Mouse (Mus musculus) hindbrain, embryonic 13.5 days (tissue): ENCODE results near the gene Atp5b. TPM values are rescaled to one million over a fixed set of nuclear protein-coding genes. Genes with fewer than 3 reads are reported as not detected.
A peak's percentile ranks its signal among the peaks of the same experiment; 100 is the strongest.

ENCODE experiments used
- ATAC-seq: fragments of 200-750 bp; cut with Nextera tagmentation; 2 replicates; pipeline ENCODE4 v1.8.0; 2017; ENCODE audit warnings: moderate TSS enrichment; ENCODE audit not compliant: low FRiP score
- H3K27ac ChIP-seq: fragments of 300-500 bp; sonication (generic); 2 replicates; pipeline ENCODE4 v1.5.1; 2015; ENCODE audit warnings: inconsistent platforms, mild to moderate bottlenecking, moderate library complexity
- H3K27me3 ChIP-seq: fragments of 300-500 bp; sonication (generic); 2 replicates; pipeline ENCODE4 v1.6.1; 2015; ENCODE audit warnings: mild to moderate bottlenecking, inconsistent platforms
- H3K36me3 ChIP-seq: fragments of 300-500 bp; sonication (generic); 2 replicates; pipeline ENCODE4 v1.6.1; 2015; ENCODE audit warnings: mild to moderate bottlenecking, inconsistent platforms
- H3K4me1 ChIP-seq: fragments of 300-500 bp; sonication (generic); replicated peaks from 2 replicates; pipeline ENCODE4 v1.6.1; 2015; ENCODE audit warnings: inconsistent platforms
- H3K4me2 ChIP-seq: fragments of 300-500 bp; sonication (generic); 2 replicates; pipeline ENCODE4 v1.6.1; 2015; ENCODE audit warnings: inconsistent platforms, mild to moderate bottlenecking, moderate library complexity
- H3K4me3 ChIP-seq: fragments of 300-500 bp; sonication (generic); 2 replicates; pipeline ENCODE4 v1.5.1; 2015; ENCODE audit warnings: mild to moderate bottlenecking, inconsistent platforms
- H3K9ac ChIP-seq: fragments of 300-500 bp; sonication (generic); 2 replicates; pipeline ENCODE4 v1.6.1; 2015; ENCODE audit warnings: mild to moderate bottlenecking, inconsistent platforms
- H3K9me3 ChIP-seq: fragments of 300-500 bp; sonication (generic); 2 replicates; pipeline ENCODE4 v1.6.1; 2016; ENCODE audit warnings: inconsistent platforms
- WGBS: fragments of 180-500 bp; shearing (Covaris S2); methylation state at CpG from one replicate; pipeline ENCODE4 v1.1.7; 2015; 5-methylcytosine and 5-hydroxymethylcytosine counted together
- polyA plus RNA-seq: library from polyadenylated mRNA; unstranded; fragments of >200 nt; fragmentation: Nextera tagmentation; extraction: Ambion mirVana; gene quantifications from 2 replicates; pipeline ENCODE4 v1.2.1, GENCODE M21; 2015

Atp5b gene
- 2,105 and 2,130 TPM in 2 replicates for polyA plus RNA-seq

DNA sequence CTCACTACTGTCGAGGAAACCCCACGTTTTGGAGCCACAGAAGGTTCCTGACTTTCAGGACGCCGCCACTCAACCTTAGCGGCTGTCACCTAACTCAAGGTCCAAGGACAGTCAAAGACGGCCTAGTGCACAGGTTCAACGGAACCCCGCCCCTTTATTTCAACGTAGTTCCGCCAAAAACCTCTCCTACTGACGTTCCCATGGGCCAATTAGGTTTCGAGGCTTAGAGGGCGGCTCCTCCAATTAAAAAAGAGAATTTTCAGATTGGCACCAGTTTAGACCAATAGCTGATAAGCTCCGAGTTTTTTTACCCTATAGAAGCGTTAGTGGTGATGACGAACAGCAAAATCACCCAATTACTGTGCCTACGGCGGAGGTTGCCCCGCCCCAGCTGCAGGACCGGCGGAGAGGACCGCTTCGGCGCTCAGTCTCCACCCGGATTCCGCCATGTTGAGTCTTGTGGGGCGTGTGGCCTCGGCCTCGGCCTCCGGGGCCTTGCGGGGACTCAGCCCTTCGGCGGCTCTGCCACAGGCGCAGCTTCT, at the start of gene Atp5b:
Gene Atp5b (plus strand): TSS at position 394 of the 542 bp plus-strand sequence.
- peaks cover 35% of the 10 kb centered on the region for H3K36me3 ChIP-seq
- H3K4me3 ChIP-seq = peak within 1 kb of the TSS; percentile 95
- no peaks in the 10 kb centered on the region for H3K27me3 ChIP-seq
- H3K4me1 ChIP-seq = peaks cover 30% of the 10 kb centered on the region
- no peaks in the 10 kb centered on the region for H3K9me3 ChIP-seq
- peak within 1 kb of the TSS; percentile 93 for H3K27ac ChIP-seq
- peak within 1 kb of the TSS; percentile 99 for H3K9ac ChIP-seq
- peak; percentile 99 for ATAC-seq
- peak within 1 kb of the TSS; percentile 95 for H3K4me2 ChIP-seq
- WGBS = under 1% methylated on average over 34 of the region's 34 CpGs

DNA sequence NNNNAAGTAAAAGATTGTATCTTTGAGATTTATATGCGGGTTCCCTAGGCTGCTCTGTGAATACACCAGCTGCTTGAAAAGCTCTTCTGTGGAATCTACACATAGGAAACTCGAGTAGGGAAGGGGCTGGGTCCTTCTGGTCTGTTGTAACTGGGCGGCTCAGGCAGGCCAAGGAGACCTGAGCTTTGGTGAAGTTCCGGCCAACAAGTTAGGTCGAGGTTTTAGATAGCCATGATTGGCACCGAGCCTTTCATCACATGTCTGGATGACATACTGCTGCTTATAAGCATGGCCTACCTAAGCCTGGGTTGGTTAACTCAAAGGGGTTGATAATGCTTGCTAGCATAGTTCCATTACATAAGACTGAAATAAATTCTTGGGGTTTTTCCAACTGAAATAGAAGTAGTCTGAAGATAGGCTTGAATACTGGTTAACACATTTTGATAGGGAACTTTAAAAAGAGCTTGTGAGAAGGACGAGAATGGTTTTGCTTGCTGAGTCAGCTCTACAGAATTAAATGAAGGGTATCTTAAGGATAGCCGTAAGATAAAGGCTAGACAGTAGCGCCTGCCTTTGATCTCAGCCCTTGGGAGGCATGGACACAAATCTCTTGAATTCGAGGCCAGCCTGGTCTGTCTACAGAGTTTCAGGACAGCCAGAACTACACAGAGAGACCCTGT, 46.2 kb upstream of the Atp5b start:
- H3K4me2 ChIP-seq = peak overlapping the region; percentile 95
- peak overlapping the region; percentile 97; the same call in 1 of the 2 replicates for H3K27ac ChIP-seq
- WGBS = 8% methylated on average over 10 of the region's 10 CpGs
- H3K27me3 ChIP-seq = no peaks in the 10 kb centered on the region
- peak overlapping the region; percentile 95 for H3K4me3 ChIP-seq
- peak overlapping the region; percentile 99 for H3K9ac ChIP-seq
- no peaks in the 10 kb centered on the region for H3K9me3 ChIP-seq
- no peak for ATAC-seq
- peaks cover 46% of the 10 kb centered on the region for H3K4me1 ChIP-seq
- peaks cover 37% of the 10 kb centered on the region for H3K36me3 ChIP-seq

DNA sequence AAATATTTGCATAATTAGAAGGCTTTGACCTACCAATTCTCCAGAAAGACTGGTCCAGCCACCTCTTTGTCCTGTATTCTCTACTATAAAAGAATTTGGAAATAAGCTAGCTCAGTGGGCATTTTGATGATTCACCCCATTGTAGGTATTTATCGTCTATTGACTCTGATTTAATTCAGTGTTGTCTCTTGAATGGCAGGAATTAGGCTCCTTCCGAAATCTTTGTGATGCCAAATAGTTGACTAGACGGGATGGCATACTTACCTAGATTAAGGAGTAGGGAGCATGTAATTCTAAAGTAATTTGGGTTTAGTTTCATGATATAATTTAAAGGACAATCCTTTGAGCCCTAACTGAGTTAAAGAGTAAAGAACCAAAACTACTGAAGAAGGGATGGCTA, 45.2 kb upstream of the Atp5b start:
- no peak for ATAC-seq
- Histone ChIP-seq H3K4me1 (peaks cover 49% of the 10 kb centered on the region), H3K4me3 (no peak overlapping the region), H3K27ac (no peak overlapping the region), H3K27me3 (no peaks in the 10 kb centered on the region), H3K9ac (peak overlapping the region; percentile 26; the same call in 1 of the 2 replicates), H3K4me2 (peak overlapping the region; percentile 20), H3K9me3 (no peaks in the 10 kb centered on the region), H3K36me3 (peaks cover 46% of the 10 kb centered on the region)
- 82% methylated on average over 3 of the region's 3 CpGs for WGBS

DNA sequence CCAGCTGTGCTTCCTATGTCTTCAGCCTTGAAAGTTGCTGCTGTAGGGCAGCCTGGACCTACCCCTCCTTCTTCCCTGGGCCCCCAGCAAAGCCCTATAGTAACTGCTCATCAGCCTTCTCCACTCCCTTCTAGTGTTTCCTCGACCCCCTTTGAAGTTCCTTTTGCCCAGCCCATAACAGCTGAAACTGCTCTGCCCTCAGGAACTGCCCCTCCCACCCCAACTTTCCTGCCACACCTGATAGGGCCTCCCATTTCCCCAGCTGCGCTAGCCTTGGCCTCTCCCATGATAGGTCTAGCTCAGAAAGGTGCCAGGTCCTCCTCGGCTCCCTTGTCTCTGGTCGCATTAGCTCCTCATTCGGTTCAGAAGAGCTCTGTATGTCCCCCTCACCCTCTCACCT, 43.9 kb upstream of the Atp5b start:
- WGBS = 74% methylated on average over 5 of the region's 5 CpGs
- no peak for ATAC-seq
- Histone ChIP-seq H3K4me3 (no peak overlapping the region), H3K36me3 (peaks cover 58% of the 10 kb centered on the region), H3K9ac (0 out of 2 replicates have a peak overlapping the region, but pooled peaks have one; percentile 24), H3K27ac (no peak overlapping the region), H3K4me2 (no peak overlapping the region), H3K27me3 (no peaks in the 10 kb centered on the region), H3K9me3 (no peaks in the 10 kb centered on the region), H3K4me1 (peaks cover 54% of the 10 kb centered on the region)

DNA sequence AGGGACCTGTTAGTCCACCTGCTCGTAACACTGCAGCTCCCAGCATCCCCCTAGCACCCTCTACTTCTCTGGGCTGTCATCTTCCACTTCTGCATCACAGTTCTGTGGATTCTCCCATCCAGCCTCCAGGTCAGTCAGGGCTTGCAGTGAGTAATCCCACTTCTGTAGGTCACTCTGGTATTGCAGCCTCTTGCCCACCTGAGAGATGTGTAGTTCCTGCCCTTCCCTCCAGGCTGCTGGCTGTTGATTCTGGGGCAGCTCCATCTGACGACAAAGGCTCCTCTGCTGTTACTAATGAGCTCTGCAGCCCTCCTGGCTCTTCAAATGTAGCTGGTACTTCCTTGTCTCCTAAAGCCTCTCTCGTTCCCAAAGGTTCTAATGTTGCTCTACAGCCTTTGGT, 43.2 kb upstream of the Atp5b start:
- Histone ChIP-seq H3K4me2 (no peak overlapping the region), H3K27ac (no peak overlapping the region), H3K27me3 (no peaks in the 10 kb centered on the region), H3K4me1 (peaks cover 57% of the 10 kb centered on the region), H3K4me3 (no peak overlapping the region), H3K9ac (0 out of 2 replicates have a peak overlapping the region, but pooled peaks have one; percentile 24), H3K36me3 (peaks cover 65% of the 10 kb centered on the region), H3K9me3 (no peaks in the 10 kb centered on the region)
- 71% methylated on average over 3 of the region's 3 CpGs for WGBS
- no peak for ATAC-seq

DNA sequence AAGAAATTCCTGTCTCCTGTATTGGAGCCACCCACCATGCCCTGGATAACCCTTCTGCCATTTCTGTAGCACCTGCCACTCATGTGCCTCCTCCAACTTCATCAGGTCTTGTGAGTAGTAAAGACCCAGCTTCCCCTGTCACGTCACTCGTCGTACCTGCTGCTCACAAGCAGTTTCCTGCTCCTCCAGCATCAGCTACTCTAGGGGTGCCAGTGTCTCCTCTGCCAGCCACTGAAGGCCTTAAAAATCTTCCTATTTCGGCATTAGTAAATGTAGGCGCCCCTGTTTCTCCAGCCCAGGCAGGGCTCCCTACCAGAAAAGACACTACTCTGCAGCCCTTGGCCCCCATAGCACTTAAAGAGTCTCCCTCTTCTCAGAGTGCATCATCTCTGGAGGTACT, 42.8 kb upstream of the Atp5b start:
- Histone ChIP-seq H3K9ac (no peak overlapping the region), H3K4me1 (peaks cover 59% of the 10 kb centered on the region), H3K4me3 (no peak overlapping the region), H3K36me3 (peaks cover 67% of the 10 kb centered on the region), H3K27ac (no peak overlapping the region), H3K4me2 (no peak overlapping the region), H3K27me3 (no peaks in the 10 kb centered on the region), H3K9me3 (no peaks in the 10 kb centered on the region)
- ATAC-seq = no peak
- WGBS = 96% methylated on average over 5 of the region's 5 CpGs

DNA sequence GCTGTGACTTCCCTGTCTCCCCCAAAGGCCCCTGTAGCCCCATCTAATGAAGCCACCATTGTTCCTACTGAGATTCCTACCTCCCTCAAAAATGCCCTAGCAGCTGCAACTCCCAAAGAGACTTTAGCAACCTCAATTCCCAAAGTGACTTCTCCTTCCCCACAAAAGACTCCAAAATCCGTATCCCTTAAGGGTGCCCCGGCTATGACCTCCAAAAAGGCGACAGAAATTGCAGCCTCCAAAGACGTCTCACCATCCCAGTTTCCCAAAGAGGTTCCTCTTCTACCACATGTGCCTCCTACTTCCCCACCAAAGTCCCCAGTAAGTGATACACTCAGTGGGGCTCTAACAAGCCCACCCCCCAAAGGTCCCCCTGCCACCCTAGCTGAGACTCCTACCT, 41.4 kb upstream of the Atp5b start:
- Histone ChIP-seq H3K36me3 (peaks cover 80% of the 10 kb centered on the region), H3K9ac (peak overlapping the region; percentile 5; the same call in 1 of the 2 replicates), H3K4me3 (no peak overlapping the region), H3K4me2 (no peak overlapping the region), H3K4me1 (peaks cover 57% of the 10 kb centered on the region), H3K27me3 (no peaks in the 10 kb centered on the region), H3K9me3 (no peaks in the 10 kb centered on the region), H3K27ac (no peak overlapping the region)
- ATAC-seq = no peak
- WGBS = 85% methylated on average over 4 of the region's 4 CpGs

DNA sequence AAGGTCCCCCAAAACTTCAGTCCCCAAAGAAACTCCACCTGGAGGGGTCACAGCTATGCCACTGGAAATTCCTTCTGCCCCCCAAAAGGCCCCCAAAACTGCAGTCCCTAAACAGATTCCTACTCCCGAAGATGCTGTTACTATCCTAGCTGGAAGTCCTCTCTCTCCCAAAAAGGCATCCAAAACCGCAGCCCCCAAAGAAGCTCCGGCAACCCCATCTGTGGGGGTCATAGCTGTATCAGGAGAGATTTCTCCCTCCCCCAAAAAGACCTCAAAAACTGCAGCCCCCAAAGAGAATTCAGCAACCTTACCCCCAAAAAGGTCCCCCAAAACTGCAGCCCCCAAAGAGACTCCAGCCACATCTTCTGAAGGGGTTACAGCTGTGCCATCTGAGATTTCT, 40.6 kb upstream of the Atp5b start:
- Histone ChIP-seq H3K36me3 (peaks cover 87% of the 10 kb centered on the region), H3K4me3 (no peak overlapping the region), H3K4me1 (peaks cover 49% of the 10 kb centered on the region), H3K27me3 (no peaks in the 10 kb centered on the region), H3K9ac (no peak overlapping the region), H3K27ac (no peak overlapping the region), H3K9me3 (no peaks in the 10 kb centered on the region), H3K4me2 (no peak overlapping the region)
- 87% methylated on average over 3 of the region's 3 CpGs for WGBS
- no peak for ATAC-seq

DNA sequence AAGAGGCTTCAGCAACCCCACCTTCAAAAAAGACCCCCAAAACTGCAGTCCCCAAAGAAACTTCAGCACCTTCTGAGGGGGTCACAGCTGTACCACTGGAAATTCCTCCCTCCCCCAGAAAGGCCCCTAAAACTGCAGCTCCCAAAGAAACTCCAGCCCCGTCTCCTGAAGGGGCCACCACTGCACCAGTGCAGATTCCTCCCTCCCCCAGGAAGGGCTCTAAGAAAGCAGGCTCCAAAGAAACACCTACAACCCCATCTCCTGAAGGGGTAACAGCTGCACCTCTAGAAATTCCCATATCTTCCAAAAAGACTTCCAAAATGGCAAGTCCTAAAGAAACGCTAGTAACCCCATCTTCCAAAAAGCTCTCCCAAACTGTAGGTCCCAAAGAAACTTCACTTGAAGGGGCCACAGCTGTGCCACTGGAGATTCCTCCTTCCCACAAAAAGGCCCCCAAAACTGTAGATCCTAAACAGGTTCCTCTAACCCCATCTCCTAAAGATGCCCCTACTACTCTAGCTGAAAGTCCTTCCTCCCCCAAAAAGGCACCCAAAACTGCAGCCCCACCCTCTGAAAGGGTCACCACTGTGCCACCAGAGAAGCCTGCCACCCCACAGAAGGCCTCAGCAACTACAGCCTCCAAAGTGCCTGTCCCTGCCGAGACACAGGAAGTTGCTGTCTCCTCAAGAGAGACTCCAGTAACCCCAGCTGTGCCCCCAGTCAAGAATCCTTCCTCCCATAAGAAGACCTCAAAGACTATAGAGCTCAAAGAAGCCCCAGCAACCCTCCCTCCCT, 39.8 kb upstream of the Atp5b start:
- 78% methylated on average over 3 of the region's 3 CpGs for WGBS
- H3K4me2 ChIP-seq = no peak overlapping the region
- H3K27me3 ChIP-seq = no peaks in the 10 kb centered on the region
- peaks cover 93% of the 10 kb centered on the region for H3K36me3 ChIP-seq
- no peaks in the 10 kb centered on the region for H3K9me3 ChIP-seq
- H3K4me3 ChIP-seq = no peak overlapping the region
- no peak for ATAC-seq
- peaks cover 43% of the 10 kb centered on the region for H3K4me1 ChIP-seq
- no peak overlapping the region for H3K27ac ChIP-seq
- 0 out of 2 replicates have a peak overlapping the region, but pooled peaks have one; percentile 16 for H3K9ac ChIP-seq

DNA sequence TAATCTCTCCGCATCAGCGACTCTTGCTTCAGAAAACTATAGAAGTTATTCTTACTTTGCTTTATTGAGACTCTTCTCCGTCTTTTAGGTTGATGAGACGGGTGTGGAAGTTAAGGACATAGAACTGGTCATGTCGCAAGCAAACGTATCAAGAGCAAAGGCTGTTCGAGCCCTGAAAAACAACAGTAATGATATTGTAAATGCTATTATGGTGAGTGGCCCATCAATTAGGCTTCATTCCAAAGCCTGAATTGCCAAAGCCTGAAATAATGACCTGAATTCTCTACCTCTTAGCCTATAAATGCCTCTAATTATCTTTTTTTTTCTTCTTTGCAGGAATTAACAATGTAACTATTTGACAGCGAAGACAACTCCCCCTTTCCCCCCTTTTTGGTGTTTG, 34.9 kb upstream of the Atp5b start:
- Histone ChIP-seq H3K4me3 (no peak overlapping the region), H3K9me3 (no peaks in the 10 kb centered on the region), H3K27ac (no peak overlapping the region), H3K4me2 (no peak overlapping the region), H3K36me3 (peaks cover 81% of the 10 kb centered on the region), H3K9ac (no peak overlapping the region), H3K27me3 (no peaks in the 10 kb centered on the region), H3K4me1 (peaks cover 14% of the 10 kb centered on the region)
- 95% methylated on average over 8 of the region's 8 CpGs for WGBS
- no peak for ATAC-seq

DNA sequence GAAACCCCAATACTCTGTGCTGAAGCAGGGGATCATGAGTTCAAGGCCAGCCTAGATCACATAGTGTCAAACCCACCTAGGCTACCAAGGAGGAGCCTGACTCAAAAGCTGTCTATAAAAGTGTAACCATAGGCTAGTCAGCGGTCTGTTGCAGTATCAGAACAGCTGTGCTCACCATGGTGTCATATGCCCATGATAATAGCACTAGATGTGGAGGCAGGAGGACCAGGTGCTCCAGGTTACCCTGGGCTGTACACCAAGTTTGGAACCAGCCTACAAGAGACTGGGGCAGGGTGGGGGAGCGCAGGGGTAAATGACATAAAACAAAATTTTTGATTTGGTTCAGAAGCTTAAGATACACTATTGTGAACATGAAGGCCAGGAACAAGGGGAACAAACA, 33.3 kb upstream of the Atp5b start:
- Histone ChIP-seq H3K27me3 (no peaks in the 10 kb centered on the region), H3K4me1 (peaks cover 5% of the 10 kb centered on the region), H3K9me3 (no peaks in the 10 kb centered on the region), H3K4me2 (no peak overlapping the region), H3K4me3 (no peak overlapping the region), H3K9ac (no peak overlapping the region), H3K36me3 (peaks cover 65% of the 10 kb centered on the region), H3K27ac (no peak overlapping the region)
- 94% methylated on average over 2 of the region's 2 CpGs for WGBS
- ATAC-seq = no peak

DNA sequence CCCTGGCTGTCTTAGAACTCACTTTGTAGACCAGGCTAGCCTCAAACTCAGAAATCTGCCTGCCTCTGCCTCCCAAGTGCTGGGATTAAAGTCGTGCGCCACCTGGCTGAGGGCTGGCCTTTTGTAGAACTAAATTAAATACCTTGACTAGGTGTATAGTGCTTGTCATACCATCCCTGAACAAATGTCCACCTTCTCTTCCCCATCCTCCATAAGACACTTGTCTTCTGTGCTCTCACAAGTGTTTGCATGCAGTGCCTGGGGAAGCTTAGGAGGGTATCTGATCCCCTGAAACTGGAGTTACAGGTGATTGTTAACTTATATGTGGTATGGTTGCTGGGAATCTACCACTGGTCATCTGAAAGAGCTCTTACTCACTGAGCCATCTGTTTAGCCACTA, 32.7 kb upstream of the Atp5b start:
- H3K4me1 ChIP-seq = no peaks in the 10 kb centered on the region
- H3K36me3 ChIP-seq = peaks cover 61% of the 10 kb centered on the region
- no peak overlapping the region for H3K4me3 ChIP-seq
- no peak overlapping the region for H3K4me2 ChIP-seq
- ATAC-seq = no peak
- no peaks in the 10 kb centered on the region for H3K27me3 ChIP-seq
- WGBS = 86% methylated on average over 2 of the region's 2 CpGs
- no peak overlapping the region for H3K27ac ChIP-seq
- no peaks in the 10 kb centered on the region for H3K9me3 ChIP-seq
- H3K9ac ChIP-seq = no peak overlapping the region
